Mouse (Mus musculus) gonadal fat pad, adult 2 months (tissue): ENCODE measurements around the gene 1600012H06Rik. TPM values are rescaled to one million over a fixed set of nuclear protein-coding genes. Genes with fewer than 3 reads are reported as not detected.
"Not testable (repeated sequence)": the region's sequence is repeated elsewhere in the genome, so short reads cannot be mapped to it uniquely, and the experiment has no call there.

Source experiments
- DNase-seq: peaks from one replicate; pipeline ENCODE4 v3.0.0-alpha.2; 2012; ENCODE audit warnings: low read depth
- polyA plus RNA-seq: library from polyadenylated mRNA; depleted of rRNA; stranded (reverse); fragments of >200 nt; gene quantifications from 2 replicates; pipeline ENCODE4 v1.2.3, GENCODE M21; 2012; rRNA removed

1600012H06Rik gene
- 19.1 and 19.6 TPM in 2 replicates for polyA plus RNA-seq

DNA sequence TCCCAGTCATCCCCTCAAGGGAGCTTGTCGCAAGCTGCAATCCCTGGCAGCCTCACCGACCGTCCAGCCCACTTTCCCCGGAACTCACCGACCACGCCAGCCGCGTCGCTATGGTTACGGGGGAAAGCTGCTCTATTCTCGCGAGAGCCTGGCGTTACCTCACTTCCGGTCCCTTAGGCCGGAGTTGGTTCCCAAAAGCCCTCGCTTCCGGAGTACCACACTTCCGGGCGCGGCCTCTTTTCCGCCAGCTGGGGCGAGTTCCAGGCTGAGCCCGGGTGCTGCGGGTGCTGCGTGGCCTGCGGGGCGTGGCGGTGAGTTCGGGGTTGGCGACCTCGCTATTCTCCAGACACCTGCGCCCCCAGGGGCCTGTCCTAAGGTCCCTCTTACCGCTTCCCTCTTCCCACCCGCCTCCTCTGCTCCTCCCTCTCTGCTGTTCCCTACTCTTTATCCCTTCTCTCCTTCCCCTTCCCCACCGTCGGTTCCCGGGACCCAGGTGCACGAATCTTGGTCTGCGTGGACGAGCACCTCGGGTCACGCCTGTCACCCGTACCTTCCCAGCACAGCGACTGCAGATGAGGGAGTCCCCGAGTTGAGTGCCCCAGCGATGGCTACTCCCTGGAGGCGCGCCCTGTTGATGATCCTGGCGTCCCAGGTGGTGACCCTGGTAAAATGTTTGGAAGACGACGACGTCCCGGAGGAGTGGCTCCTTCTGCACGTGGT lies at the start of gene 1600012H06Rik, which contains the start of gene Wdr27:
TSS of gene 1600012H06Rik (plus strand) at position 176 of the 720 bp plus-strand sequence.
TSS of gene Wdr27 (minus strand) at position 150 of the 720 bp plus-strand sequence.
- peak; percentile 75 for DNase-seq

DNA sequence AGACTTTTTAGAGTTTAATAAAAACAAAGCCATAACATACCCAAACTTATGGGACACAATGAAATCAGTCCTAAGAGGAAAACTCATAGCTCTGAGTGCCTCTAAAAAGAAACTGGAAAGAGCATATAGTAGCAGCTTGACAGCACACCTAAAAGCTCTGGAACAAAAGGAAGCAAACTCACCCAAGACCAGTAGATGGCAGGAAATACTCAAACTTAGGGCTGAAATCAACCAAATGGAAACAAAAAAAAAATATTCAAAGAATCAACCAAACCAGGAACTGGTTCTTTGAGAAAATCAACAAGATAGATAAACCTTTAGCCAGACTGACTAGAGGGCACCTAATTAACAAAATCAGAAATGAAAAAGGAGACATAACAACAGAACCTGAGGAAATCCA lies 47.9 kb upstream of the 1600012H06Rik start:
- DNase-seq = not testable (repeated sequence)

DNA sequence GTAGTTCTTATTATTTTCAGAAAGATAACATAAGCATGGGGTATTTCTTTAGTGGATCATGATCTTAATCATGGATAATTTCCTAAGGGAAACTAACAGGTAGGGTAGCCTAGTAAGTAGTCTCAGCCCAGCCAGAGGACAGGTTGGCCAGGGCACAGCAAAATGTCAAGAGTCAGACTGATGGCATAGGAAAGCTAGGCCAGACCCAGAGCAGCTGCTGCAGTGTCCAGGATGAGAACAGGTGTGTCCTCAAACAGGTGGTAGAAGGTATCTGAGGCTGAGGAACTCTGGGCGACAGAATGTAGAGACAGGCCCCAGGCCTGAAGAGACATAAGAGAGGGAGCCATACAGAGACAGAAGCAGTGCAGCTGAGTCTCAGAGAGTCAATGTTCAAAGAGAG lies 44.0 kb upstream of the 1600012H06Rik start:
- no peak for DNase-seq

DNA sequence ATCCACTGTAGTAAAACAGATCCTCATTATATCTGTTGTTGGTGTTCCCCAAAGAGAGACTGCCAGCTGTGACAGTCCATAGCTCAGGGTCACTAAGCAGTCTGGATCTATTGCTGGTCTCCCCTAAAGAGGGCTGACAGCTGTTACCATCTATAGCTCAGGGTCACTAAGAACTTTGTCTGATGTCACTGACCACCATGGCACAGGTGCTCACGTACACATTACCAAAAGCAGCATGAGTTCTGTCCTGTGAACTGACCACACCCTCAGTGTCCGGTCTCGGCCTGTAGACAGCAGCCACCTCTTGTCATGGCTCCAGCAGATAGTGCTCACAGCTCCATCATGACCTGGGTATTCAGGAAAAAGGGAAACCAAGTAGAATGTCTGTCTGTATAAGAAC lies 39.8 kb upstream of the 1600012H06Rik start:
- DNase-seq = no peak

DNA sequence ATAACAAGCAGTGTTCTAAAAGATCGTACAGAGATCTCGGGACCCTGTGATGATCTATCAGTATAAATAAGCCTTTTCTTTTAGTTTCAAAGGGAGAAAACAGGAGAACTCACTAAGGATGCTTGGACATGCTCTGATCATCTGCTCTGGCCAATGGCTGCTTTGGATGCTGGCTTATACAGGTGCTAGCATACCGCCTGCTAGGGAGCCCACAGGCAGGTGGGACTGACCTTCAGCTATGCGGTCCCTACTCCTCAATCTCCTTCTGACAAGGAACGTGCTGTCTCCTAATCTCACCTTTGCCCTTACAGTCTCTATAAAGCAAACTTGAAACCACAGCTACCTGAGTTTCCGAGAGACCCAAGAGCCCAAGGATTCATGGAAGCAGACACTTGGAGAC lies 38.8 kb upstream of the 1600012H06Rik start:
- DNase-seq = no peak

DNA sequence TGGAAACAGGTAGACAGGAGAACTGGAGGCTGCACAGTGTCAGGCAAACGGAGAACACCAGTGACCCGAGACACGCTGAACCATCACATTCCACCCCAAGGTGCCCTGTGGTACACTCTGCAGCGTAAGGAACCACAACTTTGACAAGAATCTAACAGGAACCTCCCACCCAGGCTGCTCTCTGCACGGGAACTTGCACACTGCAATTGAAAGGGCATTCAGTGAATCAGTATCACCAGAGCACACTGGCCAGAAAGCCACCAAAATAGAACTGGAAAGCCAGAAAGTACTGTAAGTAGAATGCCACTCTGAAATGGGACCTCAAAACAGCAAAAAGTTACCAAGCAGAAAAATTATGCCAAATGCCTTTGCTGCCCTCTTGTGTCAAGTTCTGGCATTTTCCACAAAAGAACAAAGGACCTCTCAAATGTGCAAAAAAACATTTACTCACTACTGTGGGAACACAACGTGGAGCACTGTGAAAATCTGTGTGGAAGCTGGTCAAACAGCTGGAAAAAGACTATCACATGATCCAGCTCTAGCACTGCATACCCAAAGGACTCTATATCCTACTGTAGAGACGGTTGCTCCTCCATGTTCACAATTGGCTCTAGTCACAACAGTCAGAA lies 38.2 kb upstream of the 1600012H06Rik start:
- DNase-seq = peak; percentile 22

DNA sequence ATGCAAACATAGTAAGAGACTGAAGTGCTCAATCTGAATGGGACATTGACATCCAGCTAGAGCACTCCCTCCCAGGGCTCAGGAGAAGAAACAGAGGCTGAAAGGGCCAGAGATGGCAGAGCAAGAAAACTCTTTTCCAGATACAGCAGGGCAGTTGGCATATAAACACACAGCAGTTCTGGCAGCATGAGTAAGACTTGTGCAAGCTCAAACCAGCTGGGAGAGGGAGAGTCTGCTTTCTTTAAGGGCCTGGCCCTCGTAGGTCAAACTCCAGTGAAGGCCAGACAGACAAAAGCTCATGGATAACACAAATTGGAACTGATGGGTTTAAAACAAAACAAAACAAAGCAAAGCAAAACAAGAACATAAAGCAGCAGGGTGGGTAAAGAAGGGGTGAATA lies 36.4 kb upstream of the 1600012H06Rik start:
- DNase-seq = no peak

DNA sequence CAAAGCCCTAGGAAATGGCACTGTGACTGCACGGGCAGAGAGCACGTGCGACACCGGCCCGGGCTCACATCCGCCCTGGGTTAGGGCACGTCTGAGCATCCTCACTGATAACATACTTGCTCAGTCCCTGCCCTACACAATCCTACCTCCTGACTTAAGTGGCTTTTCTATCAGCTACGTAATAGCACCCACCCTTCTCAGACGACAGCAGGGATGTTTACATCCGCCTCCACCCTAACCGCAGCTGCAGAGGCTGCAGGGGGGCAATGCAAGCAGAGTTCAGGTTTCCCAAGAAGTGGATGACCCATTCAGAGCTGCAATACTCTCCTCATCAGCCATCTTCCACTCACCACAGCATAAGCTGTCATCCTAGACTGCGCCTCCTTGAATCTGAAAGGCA lies 35.8 kb upstream of the 1600012H06Rik start:
- DNase-seq = no peak

DNA sequence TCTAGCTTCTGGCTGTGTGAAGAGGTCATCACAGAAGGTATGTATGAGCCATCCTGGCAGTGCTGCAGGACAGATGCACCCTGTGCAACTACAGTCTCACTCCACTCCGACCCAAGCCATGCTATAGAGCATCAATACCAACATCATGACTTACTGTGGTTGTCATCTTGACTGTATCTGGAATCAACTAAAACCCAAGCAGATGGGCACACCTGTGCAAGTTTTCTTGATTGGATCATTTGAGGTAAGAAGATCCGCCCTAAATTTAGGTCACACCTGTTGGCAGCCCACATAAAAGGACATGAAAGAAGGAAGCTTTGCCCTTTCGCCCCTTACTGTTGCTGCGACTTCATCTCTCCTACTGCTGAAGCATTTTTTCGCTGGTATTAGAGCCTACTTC lies 33.7 kb upstream of the 1600012H06Rik start:
- DNase-seq = no peak

DNA sequence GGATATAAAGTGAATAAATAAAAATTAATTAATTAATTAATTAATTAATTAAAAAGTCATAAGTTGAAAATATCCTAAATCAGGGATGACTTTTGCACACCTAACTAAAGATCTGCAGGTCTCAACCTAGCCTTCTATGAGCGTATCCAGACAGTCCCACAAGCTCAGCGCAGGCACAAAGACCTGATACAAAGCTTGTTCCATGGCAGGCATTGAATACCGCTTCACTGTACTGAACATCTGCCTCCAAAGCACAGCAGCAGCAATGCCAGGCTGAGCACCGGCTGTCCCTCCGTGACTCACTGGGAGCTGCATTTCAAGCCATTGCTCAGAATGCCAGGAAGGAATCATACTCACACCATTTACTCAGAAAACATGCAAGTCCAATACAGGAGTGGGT lies 32.2 kb upstream of the 1600012H06Rik start:
- DNase-seq = no peak

DNA sequence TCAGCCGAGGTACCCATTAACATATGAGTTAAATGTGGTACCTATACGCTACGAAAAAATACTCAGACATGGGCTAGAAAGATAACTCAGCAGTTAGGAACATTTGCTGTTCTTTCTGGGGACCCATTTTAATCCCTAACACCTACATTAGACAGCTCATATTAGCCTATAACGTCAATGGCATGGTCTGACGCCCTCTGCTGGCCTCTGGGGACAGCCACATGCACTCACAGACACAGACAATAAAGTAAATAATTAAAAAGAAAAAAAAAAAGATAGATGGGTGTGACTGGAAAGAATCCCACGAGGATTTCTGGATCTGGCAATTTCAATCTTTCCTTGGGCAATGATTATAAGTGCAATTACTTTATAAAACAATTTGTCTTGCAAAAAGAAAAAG lies 30.6 kb upstream of the 1600012H06Rik start:
- no peak for DNase-seq

DNA sequence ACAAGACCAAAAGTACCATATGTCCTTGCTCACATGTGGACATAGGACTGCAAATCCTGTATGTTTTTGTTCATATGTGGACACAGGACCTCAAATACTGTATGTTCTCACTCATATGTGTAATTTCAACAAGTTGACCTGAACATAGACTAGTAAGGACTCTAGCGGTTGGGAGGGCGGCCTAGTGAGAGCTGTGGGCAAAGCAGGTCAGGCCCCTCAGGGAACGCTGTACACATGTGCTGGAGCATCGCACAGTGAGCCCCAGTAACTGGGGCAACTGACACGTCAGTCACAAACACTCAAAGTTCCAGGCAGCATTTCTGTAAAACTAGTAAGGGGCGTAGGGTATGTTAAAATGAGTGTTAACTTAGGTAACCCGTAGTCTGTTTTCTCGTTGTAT lies 30.0 kb upstream of the 1600012H06Rik start:
- no peak for DNase-seq

DNA sequence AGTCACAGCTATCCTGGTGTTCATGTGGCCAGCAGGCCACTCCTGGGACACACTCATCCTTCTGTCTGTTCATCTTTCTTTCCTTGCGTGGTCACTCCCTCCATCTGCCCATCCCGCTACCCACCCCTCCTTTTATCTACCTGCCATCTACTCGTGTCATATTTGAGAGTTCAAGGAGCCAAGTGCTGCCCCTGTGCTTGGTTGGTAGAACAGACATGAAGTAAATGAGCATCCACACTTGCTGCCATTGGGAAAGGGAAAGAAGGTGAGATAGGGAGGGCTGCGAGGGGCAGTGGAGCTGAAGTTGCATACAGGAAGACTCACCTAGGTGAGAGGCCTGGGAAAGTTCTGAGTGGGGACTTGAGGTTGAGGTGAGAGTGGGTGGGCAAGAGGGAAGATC lies 28.6 kb upstream of the 1600012H06Rik start:
- no peak for DNase-seq

DNA sequence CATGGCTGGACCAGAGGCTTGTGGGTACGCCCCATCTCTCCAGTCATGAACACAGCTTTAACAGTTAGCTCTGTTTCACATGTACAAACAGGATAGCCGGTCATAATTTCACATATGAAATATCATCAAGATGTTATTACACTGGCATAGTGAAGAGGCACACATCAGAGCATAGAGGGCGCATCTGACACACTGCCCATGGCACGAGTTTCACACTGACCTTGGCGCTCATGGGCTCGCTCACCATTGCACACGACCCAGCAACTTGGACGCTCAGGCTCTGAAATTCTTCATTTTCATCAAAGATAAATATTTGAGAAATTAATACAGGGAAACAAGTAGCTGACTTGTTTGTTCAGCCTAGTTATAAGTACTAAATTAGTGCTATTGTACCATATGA lies 25.1 kb upstream of the 1600012H06Rik start:
- no peak for DNase-seq

DNA sequence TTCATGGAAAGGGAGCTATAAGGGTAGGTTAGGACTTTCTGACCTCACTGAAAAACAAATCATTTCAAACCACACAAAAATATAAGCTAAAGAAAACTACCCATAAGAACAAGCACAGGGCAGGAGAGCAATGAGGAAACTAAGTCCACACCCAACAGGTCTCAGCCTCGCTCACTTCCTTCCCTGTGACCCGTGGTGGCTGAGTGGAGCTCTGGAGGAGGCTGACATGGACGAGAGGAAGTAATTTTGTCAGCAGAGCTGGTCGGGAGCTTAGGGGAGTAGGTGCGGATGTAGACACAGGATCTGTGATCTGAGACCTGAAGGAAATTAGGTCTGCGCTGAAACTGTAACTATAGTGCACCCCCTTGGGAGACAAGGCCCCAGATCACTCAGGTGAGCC lies 21.4 kb upstream of the 1600012H06Rik start:
- no peak for DNase-seq

DNA sequence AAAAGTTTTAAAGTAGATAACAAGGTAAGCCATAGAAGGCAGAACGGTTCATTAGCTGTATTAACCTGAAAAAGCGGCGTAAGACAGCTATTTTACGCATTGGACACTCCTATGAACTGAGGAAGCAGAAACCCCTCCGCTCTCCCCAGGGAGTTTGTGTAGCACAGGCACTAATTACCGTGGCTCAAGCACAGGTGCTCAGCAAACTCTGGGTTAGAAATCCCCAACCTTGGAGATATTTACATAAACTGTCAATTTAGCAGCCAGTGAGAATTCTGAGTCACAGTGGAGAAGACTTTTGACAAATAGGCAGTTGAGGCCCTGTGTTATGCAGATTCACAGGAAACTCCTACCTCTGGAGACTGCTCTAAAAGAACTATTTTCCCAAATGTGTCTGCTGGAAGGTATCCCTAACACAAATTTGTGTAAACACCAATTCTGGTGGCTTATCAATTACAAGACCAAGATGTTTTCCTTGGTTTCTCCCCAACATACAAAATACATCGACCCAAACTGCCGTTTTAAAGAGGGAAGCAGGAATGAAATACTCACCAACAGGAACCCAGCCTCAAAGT lies 15.3 kb upstream of the 1600012H06Rik start:
- no peak for DNase-seq

DNA sequence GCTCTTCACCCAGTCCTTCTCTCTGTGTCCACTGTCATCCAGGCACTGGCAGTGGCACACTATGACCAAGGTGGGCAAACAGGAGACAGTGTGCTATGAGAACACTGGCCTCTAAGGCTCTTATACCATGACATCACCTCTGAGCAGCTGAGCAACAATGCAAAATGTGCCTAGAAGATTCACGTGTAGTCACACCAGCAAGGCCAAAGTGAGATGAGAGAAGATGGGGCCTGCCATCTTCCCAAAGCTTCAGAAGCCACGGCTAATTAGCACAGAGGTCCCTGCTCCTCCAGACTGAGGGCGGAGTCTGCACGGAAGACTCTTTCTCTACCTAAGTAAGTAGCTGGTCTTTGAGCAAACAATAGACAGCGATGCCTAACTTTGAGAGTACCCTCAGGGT lies 14.4 kb upstream of the 1600012H06Rik start:
- DNase-seq = no peak

DNA sequence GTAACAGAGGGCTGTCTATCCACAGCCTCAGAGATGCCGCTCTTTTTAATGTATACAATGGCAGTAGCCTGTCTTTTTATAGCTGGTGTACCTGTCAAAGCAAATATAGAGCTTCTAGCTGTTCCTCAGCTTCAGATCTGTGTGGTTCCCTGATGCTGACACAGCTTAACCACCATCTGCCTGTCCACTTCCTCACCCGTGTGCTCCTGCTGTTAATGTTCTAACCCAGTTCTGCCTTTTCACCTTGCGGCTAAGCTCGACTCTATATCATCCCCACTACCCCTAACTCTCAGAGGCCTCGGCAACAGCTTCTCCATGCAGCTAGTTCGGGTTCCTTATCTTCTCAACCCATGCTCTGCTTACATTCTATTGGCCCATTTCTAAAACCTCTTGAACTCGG lies 12.3 kb upstream of the 1600012H06Rik start:
- DNase-seq = no peak

DNA sequence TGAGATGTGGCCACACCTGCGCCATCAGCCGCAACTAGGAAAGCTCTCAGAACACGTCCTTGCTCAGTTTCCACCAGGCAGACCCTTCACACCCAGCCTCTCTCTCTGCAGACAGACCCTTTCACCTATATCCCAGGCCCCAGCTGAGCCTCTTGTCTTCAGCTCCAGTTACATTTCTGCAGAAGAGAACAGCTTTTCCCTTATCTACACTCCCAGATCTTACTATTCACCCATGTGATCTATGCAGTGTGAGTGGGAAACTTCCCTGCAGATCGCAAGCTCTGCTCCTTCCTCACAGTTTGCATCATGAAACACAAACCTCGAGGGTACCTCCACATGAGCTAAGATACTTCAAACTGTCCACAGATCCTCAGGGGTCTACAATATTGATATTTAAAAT lies 11.5 kb upstream of the 1600012H06Rik start:
- no peak for DNase-seq

DNA sequence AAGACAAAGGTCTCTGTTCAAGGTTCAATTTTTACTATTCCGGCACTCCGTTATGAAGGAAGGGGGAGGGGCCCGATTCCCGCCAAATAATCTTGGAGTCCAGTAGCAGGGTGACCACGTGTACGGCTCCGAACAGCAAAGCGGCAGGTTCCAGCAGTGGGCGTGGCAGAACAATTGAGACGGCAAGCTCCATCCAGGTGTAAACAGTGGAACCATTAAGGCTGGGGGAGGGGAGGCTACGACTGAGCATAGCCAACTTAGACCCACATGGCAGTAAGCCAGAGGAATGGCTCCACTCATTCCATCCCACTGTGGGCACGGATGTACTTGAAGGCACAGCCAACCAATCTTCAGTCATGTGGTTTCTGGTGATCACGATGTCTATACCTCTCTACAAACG lies 7.7 kb upstream of the 1600012H06Rik start:
- not testable (repeated sequence) for DNase-seq

DNA sequence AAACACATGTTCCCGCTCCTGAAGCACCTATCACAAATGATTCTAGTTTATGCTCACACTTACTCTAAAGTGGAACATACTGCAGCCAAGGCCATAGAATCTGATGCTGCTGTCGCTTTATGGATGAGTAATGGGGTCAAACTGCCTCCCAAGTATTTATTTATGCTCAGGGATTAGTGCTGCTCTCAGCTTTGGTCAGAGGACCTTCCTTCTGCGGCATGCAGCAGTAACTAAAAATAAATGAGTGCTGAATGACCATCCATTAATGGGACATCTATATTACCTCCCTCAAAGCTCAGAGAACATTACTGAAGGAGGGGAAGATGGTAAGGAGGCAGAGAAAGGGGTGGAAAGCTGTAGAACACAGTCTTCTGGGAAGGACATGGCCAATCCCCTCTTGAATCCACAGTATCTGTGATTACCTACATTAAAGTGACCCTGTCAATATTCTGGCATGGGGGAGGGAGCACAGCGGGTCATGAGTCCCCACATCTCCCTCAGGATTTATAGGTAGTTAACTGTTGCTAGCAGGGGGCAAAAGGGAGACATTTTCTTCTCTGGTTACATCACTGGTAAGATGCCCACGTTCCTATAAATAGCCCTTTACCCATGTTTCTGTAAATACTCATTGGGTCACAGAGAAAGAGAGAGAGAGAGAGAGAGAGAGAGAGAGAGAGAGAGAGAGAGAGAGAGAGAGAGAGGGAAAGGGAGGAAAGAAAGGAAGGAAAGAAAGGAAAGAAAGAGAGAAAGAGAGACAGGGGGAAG lies 7.0 kb upstream of the 1600012H06Rik start:
- DNase-seq = no peak

DNA sequence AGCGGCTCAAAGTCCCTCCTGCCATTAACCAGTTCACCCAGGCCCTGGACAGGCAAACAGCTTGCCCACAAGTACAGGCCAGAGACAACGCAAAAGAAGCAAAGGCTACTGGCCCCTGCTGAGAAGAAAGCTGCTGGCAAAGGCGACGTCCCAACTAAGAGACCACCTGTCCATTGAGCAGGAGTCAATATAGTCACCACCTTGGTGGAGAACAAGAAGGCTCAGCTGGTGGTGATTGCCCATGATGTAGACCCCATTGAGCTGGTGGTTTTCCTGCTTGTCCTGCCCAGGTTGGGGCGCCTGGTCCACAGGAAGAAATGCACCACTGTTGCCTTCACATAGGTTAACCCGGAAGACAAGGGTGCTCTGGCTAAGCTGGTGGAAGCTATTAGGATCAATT lies 803 bp upstream of the 1600012H06Rik start:
- not testable (repeated sequence) for DNase-seq

DNA sequence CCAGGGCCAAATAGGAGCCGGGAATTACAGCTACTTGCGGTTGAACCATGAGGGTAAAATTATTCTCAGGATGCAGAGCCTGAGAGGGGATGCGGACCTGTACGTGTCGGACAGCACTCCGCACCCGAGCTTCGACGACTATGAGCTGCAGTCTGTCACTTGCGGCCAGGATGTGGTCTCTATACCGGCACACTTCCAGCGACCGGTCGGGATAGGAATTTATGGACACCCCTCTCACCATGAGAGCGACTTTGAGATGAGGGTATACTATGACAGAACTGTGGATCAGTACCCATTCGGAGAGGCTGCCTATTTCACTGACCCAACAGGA lies 710 bp downstream of the 1600012H06Rik start:
- DNase-seq = no peak
